Mouse (Mus musculus): Measurements from ENCODE around the gene Gstp1.

DNA sequence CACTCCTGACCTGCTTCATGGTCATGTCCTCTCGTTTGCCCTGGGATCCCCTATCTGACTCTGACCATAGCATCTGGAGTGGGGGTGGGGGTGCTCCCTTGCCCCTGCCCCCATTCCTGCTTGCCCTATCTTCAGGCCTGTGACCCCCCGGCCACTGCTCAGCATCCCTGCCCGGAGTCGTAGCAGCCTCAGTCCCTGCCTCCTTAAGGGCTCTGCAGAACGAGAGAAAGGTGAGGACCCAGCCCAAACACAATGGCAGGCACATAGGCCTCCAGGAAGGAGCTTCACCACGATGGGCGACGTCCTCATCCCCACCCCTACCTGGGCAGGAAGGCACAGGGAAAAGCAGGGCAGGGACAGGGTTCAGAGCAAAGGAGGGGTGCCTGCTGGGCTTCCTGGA is 39.5 kb downstream of the Gstp1 start:
- TF ChIP-seq CTCF (IDR thresholded peaks at IDR 0.05; ENCODE audit: low read depth) (no peak), EP300 (IDR thresholded peaks at IDR 0.05; ENCODE audit: low read depth) (no peak)

Data from heart, postnatal 0 days (tissue).